ENCODE assay signal across 8 mouse cellular contexts in genomic region chr3:134828875-134829530, GRCm38 (mm10). TPM values are rescaled to one million over a fixed set of nuclear protein-coding genes. Genes with fewer than 3 reads are reported as not detected.
DNase-seq lines count a peak whose midpoint lies in the region; ATAC-seq lines count a peak whose summit lies in the region.

Tacr3 (plus strand) TSS chr3:134829007.

- H3K4me1 ChIP-seq in kidney, embryonic 15.5 days = peaks cover 13% of the 10 kb centered on the region; the same call in 1 of the 2 replicates
- peaks cover 10% of the 10 kb centered on the region for H3K4me1 ChIP-seq in embryonic facial prominence, embryonic 13.5 days
- H3K4me1 ChIP-seq in intestine, embryonic 16.5 days (ENCODE audit: control insufficient read depth, insufficient read depth, low read length) = peaks cover 6% of the 10 kb centered on the region; the same call in 1 of the 2 replicates
- 0 out of 2 replicates have a peak, but pooled peaks cover 4% of the 10 kb centered on the region for H3K4me1 ChIP-seq in midbrain, embryonic 14.5 days (ENCODE audit: control insufficient read depth, insufficient read depth, low read length)

- peak within 1 kb of the TSS; percentile 93 for H3K4me2 ChIP-seq in kidney, embryonic 15.5 days
- H3K4me2 ChIP-seq in embryonic facial prominence, embryonic 13.5 days = peak within 1 kb of the TSS; percentile 96
- peak within 1 kb of the TSS; percentile 92 for H3K4me2 ChIP-seq in intestine, embryonic 16.5 days (ENCODE audit: low read depth, low read length)
- H3K4me2 ChIP-seq in midbrain, embryonic 14.5 days (ENCODE audit: low read length) = peak within 1 kb of the TSS; percentile 87

- H3K9ac ChIP-seq in kidney, embryonic 15.5 days = 0 out of 2 replicates have a peak within 1 kb of the TSS, but pooled peaks have one; percentile 15
- H3K9ac ChIP-seq in embryonic facial prominence, embryonic 13.5 days = peak within 1 kb of the TSS; percentile 57
- H3K9ac ChIP-seq in intestine, embryonic 16.5 days (ENCODE audit: low read depth, low read length) = peak within 1 kb of the TSS; percentile 48
- H3K9ac ChIP-seq in midbrain, embryonic 14.5 days (replicated peaks; ENCODE audit: low read length) = peak within 1 kb of the TSS; percentile 45

- DNase-seq in kidney, adult 9 months = no peak
- DNase-seq in R1 (ENCODE audit: low read depth, low spot score) = peak; percentile 17
- peak; percentile 64 for DNase-seq in midbrain, embryonic 14.5 days
- peak; percentile 1 for DNase-seq in yolk sac, embryonic 10.5 days (ENCODE audit: low spot score)
- no peak for DNase-seq in spleen, postnatal 4 days (ENCODE audit: low spot score in 2 of 2)

- H3K36me3 ChIP-seq in kidney, embryonic 15.5 days = no peaks in the 10 kb centered on the region
- no peaks in the 10 kb centered on the region for H3K36me3 ChIP-seq in embryonic facial prominence, embryonic 13.5 days
- H3K36me3 ChIP-seq in intestine, embryonic 16.5 days (ENCODE audit: control insufficient read depth, insufficient read depth, low read length) = no peaks in the 10 kb centered on the region
- no peaks in the 10 kb centered on the region for H3K36me3 ChIP-seq in midbrain, embryonic 14.5 days (ENCODE audit: control insufficient read depth, insufficient read depth, low read length)

- H3K4me3 ChIP-seq in kidney, embryonic 15.5 days (replicated peaks) = peak within 1 kb of the TSS; percentile 48
- peak within 1 kb of the TSS; percentile 52 for H3K4me3 ChIP-seq in embryonic facial prominence, embryonic 13.5 days
- peak within 1 kb of the TSS; percentile 49 for H3K4me3 ChIP-seq in intestine, embryonic 16.5 days (ENCODE audit: low read length)
- peak within 1 kb of the TSS; percentile 44 for H3K4me3 ChIP-seq in midbrain, embryonic 14.5 days (replicated peaks; ENCODE audit: low read depth, low read length)

- H3K27ac ChIP-seq in kidney, embryonic 15.5 days = no peak within 1 kb of the TSS
- no peak within 1 kb of the TSS for H3K27ac ChIP-seq in embryonic facial prominence, embryonic 13.5 days
- H3K27ac ChIP-seq in intestine, embryonic 16.5 days (ENCODE audit: low read length) = no peak within 1 kb of the TSS
- H3K27ac ChIP-seq in midbrain, embryonic 14.5 days (replicated peaks; ENCODE audit: low read depth, low read length) = no peak within 1 kb of the TSS

- under 1% methylated on average over 36 of the region's 36 CpGs for WGBS in kidney, embryonic 15.5 days
- WGBS in embryonic facial prominence, embryonic 13.5 days = under 1% methylated on average over 36 of the region's 36 CpGs
- WGBS in intestine, embryonic 16.5 days = under 1% methylated on average over 36 of the region's 36 CpGs
- under 1% methylated on average over 36 of the region's 36 CpGs for WGBS in midbrain, embryonic 14.5 days

- ATAC-seq in kidney, embryonic 15.5 days (replicated peaks; ENCODE audit: low FRiP score) = peak; percentile 87
- ATAC-seq in embryonic facial prominence, embryonic 13.5 days (ENCODE audit: insufficient number of reproducible peaks, insufficient read depth, low FRiP score, low TSS enrichment, low read depth) = no peak
- ATAC-seq in intestine, embryonic 16.5 days = peak; percentile 80
- peak; percentile 54 for ATAC-seq in midbrain, embryonic 14.5 days (ENCODE audit: low FRiP score, low TSS enrichment)

- 0 out of 2 replicates have a peak, but pooled peaks cover 6% of the 10 kb centered on the region for H3K27me3 ChIP-seq in kidney, embryonic 15.5 days
- peaks cover 17% of the 10 kb centered on the region for H3K27me3 ChIP-seq in embryonic facial prominence, embryonic 13.5 days
- peaks cover 9% of the 10 kb centered on the region; the same call in 1 of the 2 replicates for H3K27me3 ChIP-seq in intestine, embryonic 16.5 days (replicated peaks; ENCODE audit: control insufficient read depth, insufficient read depth, low read length)
- H3K27me3 ChIP-seq in midbrain, embryonic 14.5 days (ENCODE audit: control insufficient read depth, insufficient read depth, low read length) = no peaks in the 10 kb centered on the region

- no peaks in the 10 kb centered on the region for H3K9me3 ChIP-seq in kidney, embryonic 15.5 days (replicated peaks)
- H3K9me3 ChIP-seq in embryonic facial prominence, embryonic 13.5 days = no peaks in the 10 kb centered on the region
- no peaks in the 10 kb centered on the region for H3K9me3 ChIP-seq in intestine, embryonic 16.5 days (ENCODE audit: control insufficient read depth, low read length)
- H3K9me3 ChIP-seq in midbrain, embryonic 14.5 days (ENCODE audit: control insufficient read depth, low read length) = no peaks in the 10 kb centered on the region

RNA-seq across cellular contexts. Expression of gene Tacr3, which starts in this region (rescaled TPM):
- 2.3 and 2.6 TPM in 2 replicates for polyA plus RNA-seq in kidney, embryonic 15.5 days (2015; fragmentation: Nextera tagmentation; extraction: Ambion mirVana)
- polyA plus RNA-seq in embryonic facial prominence, embryonic 13.5 days (2015; fragmentation: Nextera tagmentation; extraction: Ambion mirVana) = 0.74 and 0.80 TPM in 2 replicates
- 0.33 TPM in 2 replicates for polyA plus RNA-seq in intestine, embryonic 16.5 days (2015; fragmentation: Nextera tagmentation; extraction: Ambion mirVana)
- 4.2 and 4.6 TPM in 2 replicates for polyA plus RNA-seq in midbrain, embryonic 14.5 days (2014; fragmentation: Nextera tagmentation; extraction: Ambion mirVana)

Comparison
In these comparisons a context has a peak if more than half of its experiments do, and no peak if none do; other contexts are left out.
1. Peak in ATAC-seq, H3K4me3 ChIP-seq, H3K9ac ChIP-seq and H3K4me2 ChIP-seq in intestine, embryonic 16.5 days; RNA of the gene not detected or under 1 TPM.
2. DNase-seq: peak in R1 (single experiment), midbrain, embryonic 14.5 days (single experiment) and yolk sac, embryonic 10.5 days (single experiment); none in kidney, adult 9 months (single experiment) and spleen, postnatal 4 days (0 of 2).
3. Peak in every context shown above with its lines, with median percentiles within 50 percentile points of each other: H3K4me2 ChIP-seq, H3K4me3 ChIP-seq and H3K9ac ChIP-seq.